Mouse (Mus musculus): ENCODE data around the gene Dach1. TPM values are rescaled to one million over a fixed set of nuclear protein-coding genes. Genes with fewer than 3 reads are reported as not detected.

Dach1 gene
- polyA plus RNA-seq, 1 experiment from 2014 or later = 7.7 TPM

DNA sequence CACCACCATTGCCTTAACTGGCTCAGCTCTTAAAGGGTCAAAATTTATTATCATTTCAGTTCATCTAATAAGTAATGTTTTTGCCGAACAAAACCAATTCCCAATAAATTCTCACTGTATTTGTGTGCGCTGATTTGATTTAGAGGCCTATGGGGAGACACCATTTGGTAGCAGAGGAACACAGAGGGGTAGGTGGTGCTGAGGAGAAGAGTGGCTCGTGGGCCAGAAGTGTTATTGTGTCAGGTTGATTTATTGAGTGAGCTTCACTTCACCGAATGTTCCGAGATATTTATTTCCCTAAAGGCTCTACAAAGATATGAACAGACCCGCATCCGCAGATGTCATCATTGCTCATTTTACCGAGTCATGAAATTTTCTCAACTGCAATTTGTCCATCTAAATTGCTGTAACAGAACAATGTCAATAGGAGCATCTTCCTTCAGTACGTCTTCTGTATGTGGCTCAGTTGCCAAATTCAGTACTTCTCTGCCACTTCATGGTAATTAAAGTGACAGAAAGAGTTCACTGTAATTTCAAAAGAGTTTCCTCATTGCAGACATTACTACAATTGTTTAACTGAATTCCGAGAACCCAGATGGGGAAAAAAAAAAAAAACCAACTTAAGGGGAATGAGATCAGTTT is 65.1 kb downstream of the Dach1 start:
- Histone ChIP-seq H3K4me3 (no peak overlapping the region), H3K27ac (no peak overlapping the region), H3K27me3 (no peaks in the 10 kb centered on the region), H3K4me2 (no peak overlapping the region), H3K9me3 (no peaks in the 10 kb centered on the region), H3K4me1 (no peaks in the 10 kb centered on the region), H3K36me3 (no peaks in the 10 kb centered on the region), H3K9ac (no peak overlapping the region)
- whole genome bisulfite sequencing = 50% methylated on average over 10 of the region's 10 CpGs
- no peak for ATAC-seq (ENCODE audit: borderline replicate concordance, extremely low read depth, low FRiP score, low TSS enrichment)

DNA sequence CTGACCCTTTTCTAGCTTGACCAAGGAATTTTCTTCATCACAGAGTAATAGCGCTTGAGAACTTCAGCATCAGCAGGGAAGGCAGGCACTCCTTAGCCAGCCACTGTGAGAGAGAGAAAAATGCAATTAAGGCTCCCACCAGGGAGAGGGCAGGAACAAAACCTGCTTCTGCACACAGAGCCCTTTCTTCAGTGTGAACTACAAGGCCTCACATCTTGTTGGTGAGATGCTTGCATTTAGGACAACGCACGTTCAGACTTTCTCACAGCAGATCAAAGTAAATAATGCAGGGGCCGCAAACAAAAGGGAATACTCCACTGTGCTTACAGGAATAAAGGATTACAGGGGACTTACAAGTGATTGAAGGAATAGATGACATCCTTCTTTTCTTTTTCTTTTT is 74.3 kb downstream of the Dach1 start:
- 57% methylated on average over 4 of the region's 4 CpGs for WGBS
- Histone ChIP-seq H3K9ac (no peak overlapping the region), H3K36me3 (no peaks in the 10 kb centered on the region), H3K27me3 (no peaks in the 10 kb centered on the region), H3K27ac (no peak overlapping the region), H3K4me2 (no peak overlapping the region), H3K4me1 (no peaks in the 10 kb centered on the region), H3K9me3 (no peaks in the 10 kb centered on the region), H3K4me3 (no peak overlapping the region)
- no peak for ATAC-seq (ENCODE audit: borderline replicate concordance, extremely low read depth, low FRiP score, low TSS enrichment)

DNA sequence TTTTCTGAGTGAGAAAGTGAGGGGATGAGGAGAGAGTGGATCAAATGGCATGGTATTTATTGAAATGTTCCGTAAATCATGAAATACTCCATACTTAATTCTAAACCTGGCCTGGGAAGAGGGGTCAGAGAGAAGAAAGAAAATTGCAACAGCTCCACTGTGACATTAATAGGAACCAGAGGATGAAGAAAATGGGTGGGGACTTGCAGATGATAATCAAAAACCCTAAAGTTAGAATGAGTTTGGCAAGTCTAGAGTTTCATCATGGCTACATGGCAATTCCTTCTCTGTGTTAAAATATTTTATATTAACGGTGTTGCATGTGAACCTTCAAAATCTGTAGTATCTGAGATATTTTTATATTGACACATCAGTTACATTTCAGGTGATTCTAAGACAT is 80.3 kb downstream of the Dach1 start:
- 78% methylated on average over 2 of the region's 2 CpGs for WGBS
- no peak overlapping the region for H3K9ac ChIP-seq
- no peak overlapping the region for H3K27ac ChIP-seq
- no peaks in the 10 kb centered on the region for H3K9me3 ChIP-seq
- no peak overlapping the region for H3K4me3 ChIP-seq
- no peaks in the 10 kb centered on the region for H3K4me1 ChIP-seq
- H3K27me3 ChIP-seq = no peaks in the 10 kb centered on the region
- no peak for ATAC-seq (ENCODE audit: borderline replicate concordance, extremely low read depth, low FRiP score, low TSS enrichment)
- H3K4me2 ChIP-seq = no peak overlapping the region
- H3K36me3 ChIP-seq = no peaks in the 10 kb centered on the region

DNA sequence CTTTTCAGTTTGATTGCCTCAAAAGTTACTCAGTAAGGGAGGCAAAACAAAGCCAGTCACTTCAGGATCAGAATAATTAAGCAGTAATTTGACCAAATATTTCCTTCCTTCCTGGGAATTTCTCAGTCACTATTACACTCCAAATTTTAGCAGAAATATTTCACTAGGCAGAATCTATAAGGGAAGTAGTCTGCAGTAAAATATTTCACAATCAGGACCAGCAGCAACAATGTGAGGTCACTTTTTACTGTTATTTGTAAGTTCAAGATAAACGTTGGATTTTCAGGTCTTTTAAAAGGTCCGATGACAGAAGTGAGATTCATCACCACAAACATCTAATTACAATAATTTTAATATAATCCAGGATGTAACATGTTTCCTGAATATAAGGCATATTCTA is 82.2 kb downstream of the Dach1 start:
- Histone ChIP-seq H3K27ac (no peak overlapping the region), H3K9me3 (no peaks in the 10 kb centered on the region), H3K4me2 (no peak overlapping the region), H3K27me3 (no peaks in the 10 kb centered on the region), H3K36me3 (no peaks in the 10 kb centered on the region), H3K9ac (no peak overlapping the region), H3K4me3 (no peak overlapping the region), H3K4me1 (no peaks in the 10 kb centered on the region)
- 56% methylated on average over 2 of the region's 2 CpGs for WGBS
- no peak for ATAC-seq (ENCODE audit: borderline replicate concordance, extremely low read depth, low FRiP score, low TSS enrichment)

DNA sequence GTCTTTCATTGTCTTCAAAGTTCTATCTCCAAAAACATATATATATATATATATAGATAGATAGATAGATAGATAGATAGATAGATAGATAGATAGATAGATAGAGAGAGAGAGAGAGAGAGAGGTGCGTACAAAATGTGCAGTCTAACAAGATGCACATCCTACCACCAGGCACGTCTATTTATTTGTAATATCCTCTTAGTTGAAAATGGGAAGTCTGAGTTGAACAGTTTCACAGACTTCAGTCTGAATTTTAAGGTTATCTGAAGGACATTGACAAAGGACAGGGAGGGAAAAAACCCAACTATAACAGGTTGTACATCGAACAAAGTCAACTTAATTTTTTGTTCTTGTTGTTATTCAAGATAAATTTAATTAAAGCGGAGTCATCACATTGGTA is 82.8 kb downstream of the Dach1 start:
- WGBS = 85% methylated on average over 4 of the region's 4 CpGs
- no peak for ATAC-seq (ENCODE audit: borderline replicate concordance, extremely low read depth, low FRiP score, low TSS enrichment)
- H3K4me1 ChIP-seq = no peaks in the 10 kb centered on the region
- H3K4me2 ChIP-seq = no peak overlapping the region
- H3K36me3 ChIP-seq = no peaks in the 10 kb centered on the region
- no peaks in the 10 kb centered on the region for H3K9me3 ChIP-seq
- H3K4me3 ChIP-seq = no peak overlapping the region
- no peaks in the 10 kb centered on the region for H3K27me3 ChIP-seq
- H3K27ac ChIP-seq = no peak overlapping the region
- H3K9ac ChIP-seq = no peak overlapping the region

DNA sequence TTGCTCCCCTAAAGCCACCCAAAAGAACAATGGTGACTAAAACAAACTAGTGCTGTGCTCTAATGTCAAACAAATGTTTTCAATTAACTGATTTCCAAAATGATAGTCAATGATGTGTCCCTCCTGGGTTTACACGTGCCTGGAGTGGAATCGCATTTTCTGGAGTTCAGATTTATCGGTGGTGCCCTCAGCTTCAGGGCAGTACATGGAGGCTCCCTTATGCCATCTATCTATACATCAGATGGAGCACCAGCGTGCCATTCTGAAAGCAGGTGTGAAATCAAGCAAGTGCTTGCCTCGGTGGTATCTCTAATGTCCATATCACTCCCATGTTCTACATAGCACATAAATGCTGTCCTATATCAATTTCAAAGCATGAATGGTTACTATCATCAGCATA is 84.4 kb downstream of the Dach1 start:
- no peaks in the 10 kb centered on the region for H3K27me3 ChIP-seq
- no peaks in the 10 kb centered on the region for H3K36me3 ChIP-seq
- no peak for ATAC-seq (ENCODE audit: borderline replicate concordance, extremely low read depth, low FRiP score, low TSS enrichment)
- H3K4me1 ChIP-seq = no peaks in the 10 kb centered on the region
- no peak overlapping the region for H3K9ac ChIP-seq
- H3K4me3 ChIP-seq = no peak overlapping the region
- 70% methylated on average over 5 of the region's 5 CpGs for WGBS
- H3K27ac ChIP-seq = no peak overlapping the region
- H3K4me2 ChIP-seq = no peak overlapping the region
- H3K9me3 ChIP-seq = no peaks in the 10 kb centered on the region

DNA sequence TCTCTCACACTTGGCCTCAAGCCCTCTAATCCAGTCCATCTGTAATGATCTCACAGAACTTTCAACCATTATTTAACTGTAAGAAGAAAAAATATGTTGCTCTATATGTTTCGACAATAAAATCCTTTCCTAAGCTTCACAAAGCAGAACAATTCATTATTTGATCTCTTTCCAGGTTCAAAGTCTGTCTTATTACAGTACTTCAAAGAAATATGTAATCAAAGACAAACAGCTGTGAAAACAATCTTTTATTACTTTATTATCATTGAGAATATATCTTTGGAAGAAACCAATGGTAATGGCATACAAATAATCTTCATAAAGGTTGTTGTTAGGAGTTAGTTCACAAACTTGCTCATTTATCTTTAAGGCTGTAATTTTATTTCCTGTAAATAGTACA is 84.8 kb downstream of the Dach1 start:
- no peak overlapping the region for H3K4me2 ChIP-seq
- no peaks in the 10 kb centered on the region for H3K9me3 ChIP-seq
- H3K36me3 ChIP-seq = no peaks in the 10 kb centered on the region
- no peak overlapping the region for H3K9ac ChIP-seq
- H3K4me1 ChIP-seq = no peaks in the 10 kb centered on the region
- no peak overlapping the region for H3K27ac ChIP-seq
- ATAC-seq (ENCODE audit: borderline replicate concordance, extremely low read depth, low FRiP score, low TSS enrichment) = no peak
- no peak overlapping the region for H3K4me3 ChIP-seq
- WGBS = 47% methylated on average over 1 of the region's 1 CpGs
- H3K27me3 ChIP-seq = no peaks in the 10 kb centered on the region

DNA sequence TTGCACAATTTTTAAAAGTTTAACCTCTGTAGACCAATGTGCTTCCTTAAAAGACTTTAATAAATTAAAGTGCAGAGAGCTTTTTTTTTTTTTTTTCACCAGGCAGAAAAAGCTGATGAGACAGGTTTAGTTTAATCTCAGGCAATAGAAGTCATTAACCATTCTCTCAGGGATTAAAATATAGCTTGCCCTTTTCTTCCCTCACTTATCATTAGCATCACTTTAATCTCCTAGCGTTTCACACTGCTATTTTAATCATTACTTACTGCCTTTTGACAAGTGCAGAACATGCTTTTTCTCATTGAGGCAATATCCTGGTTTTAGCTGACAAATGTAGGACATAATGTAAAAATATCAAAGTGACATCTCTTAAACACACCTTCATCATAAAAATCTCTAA is 86.1 kb downstream of the Dach1 start:
- Histone ChIP-seq H3K4me2 (no peak overlapping the region), H3K27me3 (no peaks in the 10 kb centered on the region), H3K4me3 (no peak overlapping the region), H3K9me3 (no peaks in the 10 kb centered on the region), H3K36me3 (no peaks in the 10 kb centered on the region), H3K4me1 (no peaks in the 10 kb centered on the region), H3K27ac (no peak overlapping the region), H3K9ac (no peak overlapping the region)
- 33% methylated on average over 1 of the region's 1 CpGs for WGBS
- no peak for ATAC-seq (ENCODE audit: borderline replicate concordance, extremely low read depth, low FRiP score, low TSS enrichment)

DNA sequence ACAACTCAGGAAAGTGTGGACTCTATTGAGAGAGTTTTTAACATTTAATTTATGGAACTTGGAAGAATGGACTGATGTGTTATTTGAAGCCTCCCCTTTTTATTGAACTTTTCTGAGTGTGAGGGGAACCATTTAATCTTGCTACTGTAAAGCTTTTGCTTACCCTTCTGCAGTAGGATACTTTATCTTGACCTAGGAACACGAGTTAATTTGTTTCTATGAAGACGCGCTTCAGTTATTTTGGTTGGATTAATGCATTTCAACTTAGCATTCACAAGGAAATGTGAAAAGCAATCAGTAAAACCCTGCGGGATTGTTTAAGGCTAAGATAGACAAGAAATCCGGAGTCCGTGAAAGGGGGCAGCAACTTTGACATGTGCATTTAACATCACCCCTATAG is 89.6 kb downstream of the Dach1 start:
- WGBS = 69% methylated on average over 6 of the region's 6 CpGs
- Histone ChIP-seq H3K9me3 (no peaks in the 10 kb centered on the region), H3K4me1 (no peaks in the 10 kb centered on the region), H3K9ac (no peak overlapping the region), H3K27me3 (no peaks in the 10 kb centered on the region), H3K36me3 (no peaks in the 10 kb centered on the region), H3K4me2 (no peak overlapping the region), H3K4me3 (no peak overlapping the region), H3K27ac (no peak overlapping the region)
- ATAC-seq (ENCODE audit: borderline replicate concordance, extremely low read depth, low FRiP score, low TSS enrichment) = no peak

DNA sequence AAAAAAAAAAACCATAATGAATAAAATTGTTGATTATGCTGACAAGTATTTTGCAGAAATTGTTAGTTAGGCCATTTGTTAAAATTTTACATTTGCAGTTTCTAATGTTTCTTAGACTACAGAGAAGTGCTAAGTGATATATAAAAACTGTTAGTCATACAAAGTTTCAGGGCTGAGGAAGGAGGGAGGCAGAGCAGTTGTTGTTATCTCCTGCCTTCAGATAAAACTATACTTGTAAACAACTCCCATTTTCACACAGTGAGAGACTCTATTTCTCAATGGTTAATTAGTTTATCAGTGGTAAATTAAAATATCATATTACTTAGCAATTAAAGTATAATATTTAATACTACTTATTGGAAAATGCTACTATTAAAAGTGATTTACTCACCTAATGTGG is 91.6 kb downstream of the Dach1 start:
- ATAC-seq (ENCODE audit: borderline replicate concordance, extremely low read depth, low FRiP score, low TSS enrichment) = no peak
- H3K36me3 ChIP-seq = no peaks in the 10 kb centered on the region
- peaks cover 9% of the 10 kb centered on the region for H3K4me1 ChIP-seq
- H3K9me3 ChIP-seq = no peaks in the 10 kb centered on the region
- no peak overlapping the region for H3K4me2 ChIP-seq
- no peak overlapping the region for H3K9ac ChIP-seq
- H3K27ac ChIP-seq = no peak overlapping the region
- H3K4me3 ChIP-seq = no peak overlapping the region
- no peaks in the 10 kb centered on the region for H3K27me3 ChIP-seq

DNA sequence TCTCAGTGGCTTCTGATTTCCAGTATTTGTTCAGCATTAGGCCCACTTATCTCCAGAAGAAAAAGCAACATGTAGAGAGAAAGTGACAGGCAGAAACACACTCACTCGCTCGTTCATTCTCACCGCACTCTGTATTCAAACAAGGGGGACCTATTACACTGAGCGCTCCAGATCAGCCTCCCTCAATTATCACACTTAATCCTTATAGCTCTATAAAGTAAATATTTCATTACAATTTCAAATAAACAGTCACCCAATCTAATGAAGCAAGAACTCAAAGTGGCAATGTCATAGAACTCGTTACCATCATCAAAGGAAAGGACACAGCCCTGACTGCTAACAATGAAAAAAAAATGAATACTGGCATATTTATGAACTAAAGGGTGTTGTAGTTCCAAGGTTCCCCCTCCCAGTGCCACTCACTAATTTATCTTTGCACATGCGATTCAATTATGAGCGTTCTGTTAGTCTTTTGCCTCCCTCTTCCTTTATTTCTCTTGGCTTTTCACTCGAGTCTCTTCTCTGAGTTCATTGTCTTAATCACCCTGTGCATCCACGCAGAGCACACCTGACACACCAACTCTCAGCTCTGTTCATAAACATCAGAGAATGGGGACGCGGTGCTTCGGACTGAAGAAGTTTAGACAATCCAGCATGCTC is 96.0 kb downstream of the Dach1 start:
- Histone ChIP-seq H3K4me1 (peaks cover 15% of the 10 kb centered on the region), H3K27me3 (no peaks in the 10 kb centered on the region), H3K36me3 (no peaks in the 10 kb centered on the region), H3K9me3 (no peaks in the 10 kb centered on the region), H3K27ac (no peak overlapping the region), H3K4me2 (peak overlapping the region; percentile 29; the same call in 1 of the 2 replicates), H3K4me3 (no peak overlapping the region), H3K9ac (no peak overlapping the region)
- 41% methylated on average over 12 of the region's 12 CpGs for WGBS
- no peak for ATAC-seq (ENCODE audit: borderline replicate concordance, extremely low read depth, low FRiP score, low TSS enrichment)

DNA sequence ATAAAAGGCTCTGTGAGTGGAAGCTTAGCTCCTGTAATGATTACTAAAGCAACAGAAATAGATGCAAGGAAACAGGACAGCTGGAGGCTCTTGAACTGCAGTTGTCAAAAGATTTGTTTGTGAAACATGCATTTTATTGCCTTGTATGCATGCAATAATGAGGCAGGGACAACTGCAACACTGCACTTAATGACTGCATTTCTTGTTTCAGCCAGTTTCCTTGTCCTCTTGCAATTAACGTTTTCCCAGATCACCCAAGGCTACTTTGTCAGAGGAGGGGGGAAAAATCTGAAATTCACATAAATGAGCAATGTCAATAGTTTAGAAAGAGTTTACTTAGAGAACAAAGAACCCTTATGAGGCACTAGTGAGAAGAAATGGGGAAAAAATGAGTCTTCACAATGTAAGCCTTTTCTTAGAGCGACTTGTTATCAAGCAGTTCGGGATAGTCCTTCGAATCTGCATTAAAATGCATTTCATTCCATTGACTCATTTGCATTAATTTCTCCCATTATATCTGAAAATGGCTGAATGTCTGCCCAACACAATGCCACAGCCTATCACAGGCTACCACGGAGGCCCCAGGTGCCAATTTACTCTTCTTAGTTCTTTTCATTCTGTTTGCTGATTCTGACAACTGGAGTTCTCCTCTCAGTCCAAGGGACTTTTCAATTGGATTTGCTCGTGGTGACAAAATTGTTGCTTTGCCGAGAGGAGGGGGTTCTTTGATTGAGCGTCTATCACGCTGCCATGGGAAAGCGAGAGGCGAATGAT is 96.7 kb downstream of the Dach1 start:
- H3K9me3 ChIP-seq = no peaks in the 10 kb centered on the region
- no peak overlapping the region for H3K9ac ChIP-seq
- H3K27ac ChIP-seq = no peak overlapping the region
- no peak; the same call in 1 of the 2 replicates for ATAC-seq (ENCODE audit: borderline replicate concordance, extremely low read depth, low FRiP score, low TSS enrichment)
- peak overlapping the region; percentile 29; the same call in 1 of the 2 replicates for H3K4me2 ChIP-seq
- no peaks in the 10 kb centered on the region for H3K27me3 ChIP-seq
- no peak overlapping the region for H3K4me3 ChIP-seq
- H3K4me1 ChIP-seq = peaks cover 15% of the 10 kb centered on the region
- 36% methylated on average over 11 of the region's 11 CpGs for WGBS
- no peaks in the 10 kb centered on the region for H3K36me3 ChIP-seq

Measured in lung, embryonic 15.5 days (tissue).